8 mouse cellular contexts compared by ENCODE assay signal in the genomic region with DNA sequence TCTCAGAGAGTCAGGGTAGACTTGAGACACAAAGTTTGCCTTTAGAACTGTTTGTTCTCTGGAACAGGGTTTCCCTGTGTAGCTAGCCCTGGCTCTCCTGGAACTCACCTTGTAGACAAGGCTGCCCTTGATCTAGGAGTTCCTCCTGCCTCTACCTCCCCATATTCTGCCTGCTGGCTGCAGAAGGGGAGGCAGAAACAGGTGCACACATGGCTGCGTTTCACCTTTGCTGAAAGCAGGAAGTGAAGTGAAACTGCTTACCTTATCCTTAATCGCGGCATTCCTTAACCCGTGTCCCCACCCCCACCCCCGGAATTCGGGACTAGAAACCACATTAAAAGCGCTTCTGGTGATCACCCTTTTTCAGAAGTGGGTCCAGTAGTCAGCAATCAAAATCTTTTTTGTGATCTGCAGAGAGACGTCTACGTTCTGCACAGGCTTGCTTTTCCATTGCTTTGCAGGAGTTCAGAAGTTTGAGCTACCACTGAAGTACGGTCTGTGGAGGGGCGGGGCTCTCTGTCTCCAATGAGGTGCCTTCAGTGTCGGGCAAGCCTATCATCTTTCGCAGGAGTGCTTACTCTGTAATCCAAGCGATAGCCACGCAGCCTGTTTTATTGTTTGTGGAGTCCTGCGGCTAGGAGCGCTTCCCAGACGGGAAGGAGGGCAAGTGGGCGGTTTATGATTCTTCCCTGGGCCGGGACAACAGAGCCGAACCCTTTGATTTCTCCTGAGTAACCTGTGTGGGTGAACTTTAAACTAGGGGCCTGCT.
A peak's percentile ranks its signal among the peaks of the same experiment; 100 is the strongest.
DNase-seq lines count a peak whose midpoint lies in the region; ATAC-seq and TF ChIP-seq lines count a peak whose summit lies in the region.

No protein-coding gene starts in this region.

- H3K27me3 ChIP-seq in heart, embryonic 11.5 days (ENCODE audit: control insufficient read depth, insufficient read depth, low read length), result no peaks in the 10 kb centered on the region
- no peaks in the 10 kb centered on the region; the same call in 1 of the 2 replicates for H3K27me3 ChIP-seq in midbrain, postnatal 0 days (ENCODE audit: insufficient read depth, low read length)

- peak; percentile 89 for ATAC-seq in heart, embryonic 11.5 days (replicated peaks; ENCODE audit: insufficient number of reproducible peaks, low FRiP score, low TSS enrichment)
- peak; percentile 80 for ATAC-seq in midbrain, postnatal 0 days (ENCODE audit: low FRiP score)

- peak overlapping the region; percentile 68 for H3K9ac ChIP-seq in heart, embryonic 11.5 days (ENCODE audit: low read depth, low read length)
- peak overlapping the region; percentile 50 for H3K9ac ChIP-seq in midbrain, postnatal 0 days (replicated peaks; ENCODE audit: low read length, poor library complexity, severe bottlenecking)

- no peaks in the 10 kb centered on the region for H3K4me1 ChIP-seq in embryonic fibroblast, embryonic 13.5 days (ENCODE audit: control insufficient read depth, insufficient read depth, low read length)
- peaks cover 9% of the 10 kb centered on the region; the same call in 1 of the 2 replicates for H3K4me1 ChIP-seq in heart, embryonic 11.5 days (ENCODE audit: control insufficient read depth, insufficient read depth, low read length)
- H3K4me1 ChIP-seq in midbrain, postnatal 0 days (ENCODE audit: insufficient read depth, low read length), result peaks cover 7% of the 10 kb centered on the region; the same call in 1 of the 2 replicates

- H3K9me3 ChIP-seq in heart, embryonic 11.5 days (replicated peaks; ENCODE audit: control insufficient read depth, low read length), result no peaks in the 10 kb centered on the region
- no peaks in the 10 kb centered on the region for H3K9me3 ChIP-seq in midbrain, postnatal 0 days (ENCODE audit: low read length)

- peak overlapping the region; percentile 62 for H3K4me2 ChIP-seq in heart, embryonic 11.5 days
- H3K4me2 ChIP-seq in midbrain, postnatal 0 days (ENCODE audit: low read depth, low read length, poor library complexity, severe bottlenecking), result peak overlapping the region; percentile 90

- no peak for TF ChIP-seq CTCF in embryonic fibroblast, embryonic 13.5 days (IDR thresholded peaks at IDR 0.05; ENCODE audit: borderline replicate concordance, insufficient read depth, low read length)
- no peak for TF ChIP-seq CTCF in midbrain, postnatal 0 days (IDR thresholded peaks at IDR 0.05)

- peak; percentile 63 for DNase-seq in CD4-positive, CD25-positive, alpha-beta regulatory T cell, adult 2 months (ENCODE audit: low read depth, low spot score)
- DNase-seq in brain, adult 2 months (ENCODE audit: low read depth, low spot score), result peak; percentile 76
- peak; percentile 95 for DNase-seq in kidney, adult 9 months
- peak; percentile 81 for DNase-seq in liver
- peak; percentile 88 for DNase-seq in midbrain, postnatal 0 days (ENCODE audit: low spot score)
- peak; percentile 81 for DNase-seq in testis, postnatal 10 days (ENCODE audit: low spot score)

- WGBS in heart, embryonic 11.5 days (ENCODE audit: insufficient replicate concordance), result under 1% methylated on average over 21 of the region's 21 CpGs
- under 1% methylated on average over 21 of the region's 21 CpGs for WGBS in midbrain, postnatal 0 days

- H3K4me3 ChIP-seq in embryonic fibroblast, embryonic 13.5 days (ENCODE audit: insufficient read depth, low read length), result peak overlapping the region; percentile 37
- H3K4me3 ChIP-seq in heart, embryonic 11.5 days (ENCODE audit: low read depth, low read length), result peak overlapping the region; percentile 49
- H3K4me3 ChIP-seq in midbrain, postnatal 0 days (ENCODE audit: low read depth, low read length), result peak overlapping the region; percentile 50

- H3K27ac ChIP-seq in embryonic fibroblast, embryonic 13.5 days (ENCODE audit: insufficient read depth, low read length), result no peak overlapping the region
- no peak overlapping the region for H3K27ac ChIP-seq in heart, embryonic 11.5 days (ENCODE audit: low read depth, low read length)
- no peak overlapping the region for H3K27ac ChIP-seq in midbrain, postnatal 0 days (ENCODE audit: low read depth, low read length)

- H3K36me3 ChIP-seq in heart, embryonic 11.5 days (ENCODE audit: control insufficient read depth, insufficient read depth, low read length), result no peaks in the 10 kb centered on the region
- H3K36me3 ChIP-seq in midbrain, postnatal 0 days (ENCODE audit: insufficient read depth, low read length), result no peaks in the 10 kb centered on the region

- peak; percentile 59; the same call in 1 of the 2 replicates for TF ChIP-seq POLR2A in embryonic fibroblast, embryonic 13.5 days (IDR thresholded peaks at IDR 0.05; ENCODE audit: low read depth, low read length)
